Mouse (Mus musculus) mature B cell (primary cell): ENCODE results near the gene Metap1d.

Experiments
- in situ Hi-C: fragments of 300-500 bp; cut with MboI; formaldehyde crosslinking; loops from 2 replicates; pipeline ENCODE4 v1.14.3; 2019

Metap1d gene

GRCm38 (mm10) chr2:71453161-71453916 is at the start of gene Metap1d:
Gene Metap1d, plus strand, starts transcription at chr2:71453276.
- in situ Hi-C loops, result no loop called here

- in situ Hi-C loops, result no loop called here
Observed at GRCm38 (mm10) chr2:71405613-71406012, 47.5 kb upstream of the Metap1d start.

- in situ Hi-C loops, result no loop called here
Observed at GRCm38 (mm10) chr2:71418760-71419280, 34.3 kb upstream of the Metap1d start.

GRCm38 (mm10) chr2:71419408-71419807 is 33.7 kb upstream of the Metap1d start:
- in situ Hi-C loops, result no loop called here

GRCm38 (mm10) chr2:71420895-71421425 is 32.1 kb upstream of the Metap1d start:
- in situ Hi-C loops, result no loop called here

GRCm38 (mm10) chr2:71424545-71424944 is 28.5 kb upstream of the Metap1d start:
- in situ Hi-C loops, result no loop called here

- in situ Hi-C loops, result no loop called here
Observed at GRCm38 (mm10) chr2:71435440-71435839, 17.6 kb upstream of the Metap1d start.

- in situ Hi-C loops, result no loop called here
Observed at GRCm38 (mm10) chr2:71443376-71443775, 9.7 kb upstream of the Metap1d start.

GRCm38 (mm10) chr2:71445536-71446196 is 7.4 kb upstream of the Metap1d start:
- in situ Hi-C loops, result no loop called here

GRCm38 (mm10) chr2:71449604-71450003 is 3.5 kb upstream of the Metap1d start:
- in situ Hi-C loops, result no loop called here

GRCm38 (mm10) chr2:71451761-71452160 is 1.3 kb upstream of the Metap1d start:
- in situ Hi-C loops, result no loop called here

- in situ Hi-C loops, result no loop called here
Observed at GRCm38 (mm10) chr2:71453917-71454260, 813 bp downstream of the Metap1d start.

GRCm38 (mm10) chr2:71458624-71459023 is 5.5 kb downstream of the Metap1d start:
- in situ Hi-C loops, result no loop called here

- in situ Hi-C loops, result no loop called here
Observed at GRCm38 (mm10) chr2:71459659-71460058, 6.6 kb downstream of the Metap1d start.

- in situ Hi-C loops, result no loop called here
Observed at GRCm38 (mm10) chr2:71461139-71461538, 8.1 kb downstream of the Metap1d start.

GRCm38 (mm10) chr2:71461589-71461988 is 8.5 kb downstream of the Metap1d start:
- in situ Hi-C loops, result no loop called here

- in situ Hi-C loops, result no loop called here
Observed at GRCm38 (mm10) chr2:71462066-71462465, 9.0 kb downstream of the Metap1d start.

GRCm38 (mm10) chr2:71462553-71462952 is 9.5 kb downstream of the Metap1d start:
- in situ Hi-C loops, result no loop called here

- in situ Hi-C loops, result no loop called here
Observed at GRCm38 (mm10) chr2:71466103-71466502, 13.0 kb downstream of the Metap1d start.

GRCm38 (mm10) chr2:71466861-71467450 is 13.9 kb downstream of the Metap1d start:
- in situ Hi-C loops, result no loop called here

GRCm38 (mm10) chr2:71471094-71471493 is 18.0 kb downstream of the Metap1d start:
- in situ Hi-C loops, result no loop called here

- in situ Hi-C loops, result no loop called here
Observed at GRCm38 (mm10) chr2:71473830-71474229, 20.8 kb downstream of the Metap1d start.

GRCm38 (mm10) chr2:71474345-71474744 is 21.3 kb downstream of the Metap1d start:
- in situ Hi-C loops, result no loop called here
